Mouse (Mus musculus): ENCODE measurements at regions not wholly inside any gene's neighbourhood (a gene's known extent, or its start where the extent isn't known, plus 50 kb on each side); places are given as distances from the start of the nearest gene placed in this dataset.

GRCm38 (mm10) chr9:96419151-96419550 is 54.9 kb upstream of the Atp1b3 start:
- no peak for DNase-seq (ENCODE audit: low read depth, low spot score)

- DNase-seq (ENCODE audit: low read depth, low spot score), result peak; percentile 47
These were observed 51.8 kb upstream of the Atp1b3 start for GRCm38 (mm10) chr9:96415873-96416570.
